Mouse (Mus musculus): ENCODE data around the gene Txndc16.

DNA sequence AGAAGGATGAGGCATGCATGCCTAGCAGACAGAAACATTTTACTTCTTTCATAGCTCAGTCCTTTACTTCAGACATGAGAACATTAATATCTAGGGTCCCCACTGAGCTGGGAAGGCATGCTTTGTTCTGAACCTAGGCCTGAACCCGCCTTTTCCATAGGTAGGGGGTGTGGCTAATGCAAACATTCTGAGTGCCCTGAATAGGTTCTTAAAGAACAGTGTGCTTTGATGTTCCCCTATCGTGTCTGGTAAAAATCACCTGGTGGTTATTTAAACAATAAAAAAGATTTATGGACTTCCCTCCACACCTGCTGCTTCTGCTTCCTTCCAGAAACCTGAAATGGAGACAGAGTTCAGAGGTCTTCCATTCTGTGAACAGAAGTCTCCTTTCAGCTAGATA, 40.9 kb downstream of the Txndc16 start:
- TF ChIP-seq GATA1 (IDR thresholded peaks at IDR 0.05; ENCODE audit: borderline replicate concordance, low read length) (no peak), FLI1 (IDR thresholded peaks at IDR 0.05; ENCODE audit: low read length) (no peak)
